Mouse (Mus musculus) liver, embryonic 16.5 days (tissue): ENCODE results near the gene Cfap126. TPM values are rescaled to one million over a fixed set of nuclear protein-coding genes. Genes with fewer than 3 reads are reported as not detected.

ENCODE experiments used
- ATAC-seq: fragments of 200-750 bp; cut with Nextera tagmentation; 2 replicates; pipeline ENCODE4 v1.8.0; 2017; ENCODE audit warnings: low read depth, mild to moderate bottlenecking, moderate number of reproducible peaks, moderate library complexity
- H3K27ac ChIP-seq: fragments of 300-500 bp; sonication (generic); 2 replicates; pipeline ENCODE4 v1.5.1; 2014; ENCODE audit warnings: mild to moderate bottlenecking, low read length
- H3K27me3 ChIP-seq: fragments of 300-500 bp; sonication (generic); 2 replicates; pipeline ENCODE4 v1.6.1; 2014; ENCODE audit warnings: low read depth, low read length, mixed read lengths; ENCODE audit not compliant: control insufficient read depth, insufficient read depth
- H3K36me3 ChIP-seq: fragments of 300-500 bp; sonication (generic); 2 replicates; pipeline ENCODE4 v1.6.1; 2014; ENCODE audit warnings: mild to moderate bottlenecking; ENCODE audit not compliant: control insufficient read depth, insufficient read depth
- H3K4me1 ChIP-seq: fragments of 300-500 bp; sonication (generic); 2 replicates; pipeline ENCODE4 v1.6.1; 2014; ENCODE audit warnings: low read depth, low read length, mixed read lengths; ENCODE audit not compliant: control insufficient read depth
- H3K4me2 ChIP-seq: fragments of 300-500 bp; sonication (generic); 2 replicates; pipeline ENCODE4 v1.6.1; 2014; ENCODE audit warnings: low read depth, low read length, mixed read lengths
- H3K4me3 ChIP-seq: fragments of 300-500 bp; sonication (generic); 2 replicates; pipeline ENCODE4 v1.5.1; 2014; ENCODE audit warnings: low read depth, mild to moderate bottlenecking, low read length
- H3K9ac ChIP-seq: fragments of 300-500 bp; sonication (generic); 2 replicates; pipeline ENCODE4 v1.6.1; 2014; ENCODE audit warnings: low read depth, low read length
- H3K9me3 ChIP-seq: fragments of 300-500 bp; sonication (generic); replicated peaks from 2 replicates; pipeline ENCODE4 v1.6.1; 2016; ENCODE audit warnings: low read length; ENCODE audit not compliant: control insufficient read depth
- WGBS: fragments of 180-500 bp; shearing (Covaris S2); extraction: QIAGEN DNeasy Blood & Tissue Kit; methylation state at CpG from one replicate; pipeline ENCODE4 v1.1.7; 2014; ENCODE audit not compliant: insufficient replicate concordance; 5-methylcytosine and 5-hydroxymethylcytosine counted together
- polyA plus RNA-seq: library from polyadenylated mRNA; unstranded; fragments of >200 nt; fragmentation: Nextera tagmentation; extraction: Ambion mirVana; gene quantifications from 2 replicates; pipeline ENCODE4 v1.2.1, GENCODE M21; 2015

Cfap126 gene
- polyA plus RNA-seq, 1 experiment from 2014 or later: 2.1 TPM

- WGBS: 43% methylated on average over 3 of the region's 3 CpGs
- no peak overlapping the region for H3K9ac ChIP-seq
- H3K9me3 ChIP-seq: no peaks in the 10 kb centered on the region
- peaks cover 16% of the 10 kb centered on the region for H3K27me3 ChIP-seq
- no peak overlapping the region for H3K4me2 ChIP-seq
- ATAC-seq: no peak
- H3K4me1 ChIP-seq: peaks cover 7% of the 10 kb centered on the region
- no peak overlapping the region for H3K27ac ChIP-seq
- no peaks in the 10 kb centered on the region for H3K36me3 ChIP-seq
- H3K4me3 ChIP-seq: no peak overlapping the region
These were observed 42.9 kb downstream of the Cfap126 start for GRCm38 (mm10) chr1:171156644-171157043.

DNA sequence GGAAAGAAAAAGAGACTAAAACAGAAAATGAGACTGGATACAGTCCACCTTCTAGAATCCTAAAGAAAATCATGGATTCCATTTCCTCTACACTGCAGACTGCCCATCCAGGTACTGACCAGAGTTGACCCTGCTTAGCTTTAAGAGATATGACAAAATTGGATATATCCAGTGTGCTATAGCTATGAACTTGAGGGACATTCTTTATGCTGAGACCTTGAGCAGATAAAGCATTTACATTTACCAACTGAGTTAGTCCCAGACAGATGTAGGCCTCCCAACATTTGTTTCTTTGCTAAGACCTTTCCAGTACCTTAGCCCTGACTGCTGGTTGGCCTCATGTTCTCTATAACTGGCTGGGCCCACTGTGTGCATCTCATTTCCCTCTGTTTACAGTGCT, 44.2 kb downstream of the Cfap126 start:
- Histone ChIP-seq H3K4me2 (no peak overlapping the region), H3K4me1 (peaks cover 7% of the 10 kb centered on the region), H3K27ac (no peak overlapping the region), H3K9me3 (no peaks in the 10 kb centered on the region), H3K36me3 (no peaks in the 10 kb centered on the region), H3K4me3 (no peak overlapping the region), H3K27me3 (peaks cover 16% of the 10 kb centered on the region), H3K9ac (no peak overlapping the region)
- no peak for ATAC-seq

DNA sequence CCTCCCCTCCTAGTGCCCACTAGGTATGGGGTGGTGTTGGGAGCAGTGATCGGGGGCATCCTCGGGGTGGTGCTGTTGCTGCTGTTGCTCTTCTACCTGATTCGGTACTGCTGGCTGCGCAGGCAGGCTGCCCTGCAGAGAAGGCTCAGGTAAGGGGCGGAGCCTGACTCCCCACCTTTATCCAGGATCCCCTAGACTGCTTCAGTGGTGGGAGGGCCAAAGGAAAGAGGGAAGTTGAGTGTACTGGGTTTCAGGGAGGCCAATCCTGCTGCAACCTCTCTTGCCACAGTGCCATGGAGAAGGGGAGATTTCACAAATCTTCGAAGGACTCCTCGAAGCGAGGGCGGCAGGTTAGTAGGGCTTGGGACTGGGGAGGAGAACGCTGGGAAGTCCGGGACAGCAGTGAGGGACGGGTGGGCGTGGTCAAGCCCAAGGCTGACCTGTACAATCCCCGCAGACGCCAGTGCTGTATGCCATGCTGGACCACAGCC, 45.8 kb downstream of the Cfap126 start:
- WGBS: 6% methylated on average over 15 of the region's 15 CpGs
- H3K9ac ChIP-seq: no peak overlapping the region
- peaks cover 16% of the 10 kb centered on the region for H3K27me3 ChIP-seq

GRCm38 (mm10) chr1:171162526-171162925, 48.8 kb downstream of the Cfap126 start:
- Histone ChIP-seq H3K4me3 (no peak overlapping the region), H3K4me2 (no peak overlapping the region), H3K9me3 (no peaks in the 10 kb centered on the region), H3K27me3 (peaks cover 16% of the 10 kb centered on the region), H3K9ac (no peak overlapping the region), H3K36me3 (no peaks in the 10 kb centered on the region), H3K4me1 (peaks cover 7% of the 10 kb centered on the region), H3K27ac (no peak overlapping the region)
- ATAC-seq: no peak
- WGBS: 82% methylated on average over 3 of the region's 3 CpGs

More for the DNA sequence above, 45.8 kb downstream of the Cfap126 start:
- no peaks in the 10 kb centered on the region for H3K9me3 ChIP-seq
- peak; percentile 56 for ATAC-seq
- no peak overlapping the region for H3K27ac ChIP-seq
- no peak overlapping the region for H3K4me3 ChIP-seq
- peaks cover 7% of the 10 kb centered on the region for H3K4me1 ChIP-seq
- peak overlapping the region; percentile 50 for H3K4me2 ChIP-seq
- H3K36me3 ChIP-seq: no peaks in the 10 kb centered on the region

DNA sequence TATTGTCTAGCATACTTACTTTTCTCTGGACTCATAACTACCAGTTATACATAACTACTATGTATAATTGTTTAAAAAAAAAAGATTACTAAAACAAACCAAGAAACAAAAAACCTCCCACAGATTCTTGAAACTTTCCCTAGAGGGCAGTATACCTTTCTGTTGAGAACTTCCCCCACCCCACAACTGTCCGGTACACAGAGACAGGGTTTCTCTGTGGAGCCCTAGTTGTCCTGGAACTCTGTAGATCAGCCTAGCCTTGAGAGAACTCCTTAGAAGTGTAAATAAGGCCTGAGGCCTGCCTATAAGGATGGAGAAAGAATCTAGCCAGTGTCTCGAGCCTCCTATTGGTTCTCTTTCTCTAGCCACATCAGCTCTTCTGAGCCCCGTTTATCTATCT, 50.5 kb downstream of the Cfap126 start:
- 32% methylated on average over 3 of the region's 3 CpGs for WGBS
- H3K4me1 ChIP-seq: peaks cover 7% of the 10 kb centered on the region
- H3K9me3 ChIP-seq: no peaks in the 10 kb centered on the region
- H3K27ac ChIP-seq: no peak overlapping the region
- no peaks in the 10 kb centered on the region for H3K36me3 ChIP-seq
- H3K4me3 ChIP-seq: no peak overlapping the region
- ATAC-seq: no peak
- H3K4me2 ChIP-seq: no peak overlapping the region
- H3K9ac ChIP-seq: no peak overlapping the region
- peaks cover 9% of the 10 kb centered on the region for H3K27me3 ChIP-seq

DNA sequence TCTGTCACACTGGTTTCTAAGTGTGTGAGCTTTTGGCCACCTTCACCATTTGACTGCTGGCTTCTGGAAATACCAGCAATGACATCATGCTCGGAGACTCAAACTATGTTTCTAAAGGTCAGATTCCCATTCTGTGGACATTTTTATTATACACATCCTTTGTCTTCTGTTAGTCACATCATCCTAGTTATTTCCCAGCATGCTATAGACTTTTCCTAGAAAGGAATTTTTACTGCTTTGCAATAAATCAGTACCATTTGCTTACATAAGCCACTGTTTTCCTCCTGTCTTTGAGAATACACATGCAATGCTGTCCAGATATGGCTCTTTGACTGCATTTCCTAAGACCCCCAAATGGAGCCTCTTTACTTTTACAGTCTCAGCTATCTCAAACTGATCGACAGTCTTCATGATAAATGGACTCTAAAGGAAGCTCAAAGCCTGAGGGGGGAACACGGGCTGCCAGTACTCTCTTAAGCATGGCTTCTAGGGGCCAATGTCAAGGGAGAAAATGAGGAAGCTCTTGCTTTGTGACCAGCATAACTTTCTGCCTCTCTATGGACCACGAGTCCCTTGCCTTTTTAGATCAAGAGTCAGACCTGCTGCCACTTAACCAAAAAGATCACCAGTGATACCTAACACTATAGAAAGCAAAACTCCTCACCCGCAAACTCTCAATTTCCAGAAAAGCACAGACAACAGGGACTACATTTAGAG, 52.1 kb downstream of the Cfap126 start:
- Histone ChIP-seq H3K36me3 (no peaks in the 10 kb centered on the region), H3K9ac (no peak overlapping the region), H3K4me2 (no peak overlapping the region), H3K4me1 (peaks cover under 1% of the 10 kb centered on the region; the same call in 1 of the 2 replicates), H3K27ac (no peak overlapping the region), H3K9me3 (no peaks in the 10 kb centered on the region), H3K27me3 (no peaks in the 10 kb centered on the region), H3K4me3 (no peak overlapping the region)
- no peak for ATAC-seq
- 33% methylated on average over 5 of the region's 5 CpGs for WGBS

DNA sequence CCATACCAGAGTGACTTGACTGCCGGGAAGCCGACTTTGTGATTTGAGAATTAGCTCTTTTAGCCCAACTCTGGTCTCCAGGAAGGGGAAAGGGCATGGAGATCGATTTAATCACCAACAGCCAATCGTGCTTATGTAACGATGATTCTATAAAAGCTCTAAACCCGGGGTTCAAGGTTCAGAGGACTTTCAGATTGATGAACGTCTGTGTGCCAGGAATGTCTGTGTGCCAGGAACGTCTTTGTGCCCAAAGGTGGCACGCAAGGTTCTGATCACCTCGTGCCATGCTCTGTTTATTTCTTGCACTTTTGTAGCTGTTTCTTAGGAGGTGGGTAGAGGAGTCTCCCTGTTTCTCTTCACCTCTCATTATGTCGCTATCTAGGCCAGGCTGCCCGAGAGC, 55.2 kb downstream of the Cfap126 start:
- H3K27ac ChIP-seq: no peak overlapping the region
- no peaks in the 10 kb centered on the region for H3K36me3 ChIP-seq
- H3K9ac ChIP-seq: no peak overlapping the region
- no peak for ATAC-seq
- WGBS: 69% methylated on average over 12 of the region's 12 CpGs
- H3K4me2 ChIP-seq: no peak overlapping the region
- no peaks in the 10 kb centered on the region for H3K27me3 ChIP-seq
- H3K9me3 ChIP-seq: no peaks in the 10 kb centered on the region
- no peak overlapping the region for H3K4me3 ChIP-seq
- H3K4me1 ChIP-seq: no peaks in the 10 kb centered on the region

DNA sequence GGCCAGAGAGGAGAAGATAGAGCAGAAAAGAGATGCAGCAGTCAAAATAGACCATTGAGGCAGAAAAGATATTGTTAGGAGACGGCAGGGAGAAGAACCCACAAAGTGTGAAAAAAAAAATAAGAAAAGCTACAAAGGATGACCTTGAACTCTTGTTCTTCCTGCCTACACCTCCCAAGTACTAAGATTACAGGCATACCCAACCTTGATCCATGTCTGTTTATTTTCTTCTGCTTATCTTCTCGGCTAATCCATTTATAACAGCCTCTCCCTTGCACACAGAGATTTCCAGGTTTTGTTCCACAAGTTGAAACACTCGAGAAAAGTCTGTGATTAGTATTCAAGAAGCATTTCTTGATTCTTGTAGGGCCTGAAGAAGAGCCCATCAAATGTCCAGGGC, 56.2 kb downstream of the Cfap126 start:
- WGBS: 39% methylated on average over 3 of the region's 3 CpGs
- Histone ChIP-seq H3K4me3 (no peak overlapping the region), H3K27ac (no peak overlapping the region), H3K4me1 (no peaks in the 10 kb centered on the region), H3K36me3 (no peaks in the 10 kb centered on the region), H3K27me3 (no peaks in the 10 kb centered on the region), H3K9ac (no peak overlapping the region), H3K4me2 (no peak overlapping the region), H3K9me3 (no peaks in the 10 kb centered on the region)
- ATAC-seq: no peak

DNA sequence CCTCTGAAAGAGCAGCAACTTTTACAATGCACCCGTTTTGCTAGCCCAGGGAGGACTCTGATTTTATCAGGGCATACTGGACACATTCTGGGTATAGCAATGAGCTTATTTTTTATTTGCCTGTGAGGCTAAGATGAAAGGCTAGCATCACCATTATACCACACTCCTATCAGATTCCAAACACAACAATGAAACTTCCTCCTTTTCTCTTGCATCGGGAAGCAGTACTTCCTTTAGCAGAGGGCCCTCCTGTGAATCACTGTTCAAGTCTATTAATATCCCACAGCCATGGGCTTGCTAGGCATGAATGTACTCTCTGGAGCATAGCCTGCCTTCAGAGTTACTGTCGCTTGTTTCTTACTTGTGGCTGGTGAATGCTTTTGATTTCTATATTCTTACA, 57.4 kb downstream of the Cfap126 start:
- Histone ChIP-seq H3K4me3 (no peak overlapping the region), H3K4me1 (no peaks in the 10 kb centered on the region), H3K4me2 (no peak overlapping the region), H3K9ac (no peak overlapping the region), H3K9me3 (no peaks in the 10 kb centered on the region), H3K27ac (no peak overlapping the region), H3K36me3 (no peaks in the 10 kb centered on the region), H3K27me3 (no peaks in the 10 kb centered on the region)
- ATAC-seq: 0 out of 2 replicates have a peak, but pooled peaks have one; percentile 24
- WGBS: 7% methylated on average over 3 of the region's 3 CpGs
